In genomic region chr4:152276389-152277347, GRCm38 (mm10) we compare ENCODE assay signal across 11 mouse cellular contexts. TPM values are rescaled to one million over a fixed set of nuclear protein-coding genes. Genes with fewer than 3 reads are reported as not detected.
A peak's percentile ranks its signal among the peaks of the same experiment; 100 is the strongest.
DNase-seq lines count a peak whose midpoint lies in the region; ATAC-seq and TF ChIP-seq lines count a peak whose summit lies in the region.
"Had no signal": no experiment of that assay in that cellular context is flagged by ENCODE, and none has a peak within 500 bp of the region (broad histone marks: within the 10 kb centered on the region; RNA-seq: fewer than 3 reads in every experiment).

No protein-coding gene starts in this region.

- H3K27me3 ChIP-seq in MEL (ENCODE audit: control insufficient read depth in 1 of 2, insufficient read depth in 2 of 2, low read length in 2 of 2) = no peaks in the 10 kb centered on the region

- peak; percentile 72 for TF ChIP-seq CTCF in left cerebral cortex, adult 2 months (IDR thresholded peaks at IDR 0.05)
- peak; percentile 66 to 85 (median 83) for TF ChIP-seq CTCF in MEL (IDR thresholded peaks at IDR 0.05 in 2 of 3, conservative IDR thresholded peaks at IDR 0.05 in 1 of 3; ENCODE audit: control insufficient read depth in 1 of 3, insufficient read depth in 1 of 3, low read depth in 2 of 3, low read length in 3 of 3, poor library complexity in 1 of 3, severe bottlenecking in 1 of 3)

- TF ChIP-seq POLR2A in MEL (IDR thresholded peaks at IDR 0.05; ENCODE audit: control insufficient read depth in 1 of 2, insufficient read depth in 1 of 2, low read depth in 1 of 2, low read length in 2 of 2, poor library complexity in 1 of 2) = no peak

- no peak overlapping the region for H3K9ac ChIP-seq in MEL (ENCODE audit: control insufficient read depth, low read depth, low read length, poor library complexity, severe bottlenecking)

- H3K79me2 ChIP-seq in MEL (ENCODE audit: control insufficient read depth, insufficient read depth, low read length, poor library complexity) = no peaks in the 10 kb centered on the region

- no peaks in the 10 kb centered on the region for H3K9me3 ChIP-seq in MEL (replicated peaks; ENCODE audit: insufficient read depth, low read length)

- H3K36me3 ChIP-seq in MEL (ENCODE audit: control insufficient read depth in 1 of 2, insufficient read depth in 2 of 2, low read length in 2 of 2) = no peaks in the 10 kb centered on the region

- H3K4me1 ChIP-seq in MEL (ENCODE audit: control insufficient read depth in 1 of 2, insufficient read depth in 2 of 2, low read length in 2 of 2) = no peaks in the 10 kb centered on the region

- no peak for ATAC-seq in activated CD4-positive, CD25-positive, alpha-beta regulatory T cell, adult 4 months

- peak; percentile 32 for TF ChIP-seq RAD21 in MEL (IDR thresholded peaks at IDR 0.05; ENCODE audit: low read depth, low read length)

- no peak overlapping the region for H3K4me3 ChIP-seq in left cerebral cortex, adult 2 months
- H3K4me3 ChIP-seq in MEL (ENCODE audit: control insufficient read depth in 1 of 2, insufficient read depth in 1 of 2, low read depth in 2 of 2, low read length in 2 of 2) = no peak overlapping the region
- H3K4me3 ChIP-seq: megakaryocyte, embryonic 14.5 days had no signal

- DNase-seq in adrenal gland, postnatal 14 days = peak; percentile 75
- DNase-seq in adrenal gland, adult 18-20 months (ENCODE audit: low spot score in 2 of 2) = no peak
- DNase-seq in left cerebral cortex, adult 2 months (ENCODE audit: extremely low spot score in 1 of 2, low spot score in 2 of 2) = no peak
- DNase-seq in left cerebral cortex, postnatal 14 days (ENCODE audit: low spot score in 2 of 2) = no peak
- no peak for DNase-seq in MEL (ENCODE audit: low read depth, low spot score)
- peak; percentile 59 for DNase-seq in embryo, embryonic 9.5 days (ENCODE audit: extremely low spot score)
- DNase-seq in layer of hippocampus, postnatal 25 days (ENCODE audit: extremely low spot score in 1 of 2, low spot score in 1 of 2) = no peak
- DNase-seq: spleen, adult 18-20 months had no signal

- H3K27ac ChIP-seq in left cerebral cortex, adult 2 months = no peak overlapping the region
- H3K27ac ChIP-seq in MEL (ENCODE audit: control insufficient read depth, low read depth, low read length) = no peak overlapping the region

- intact Hi-C loops in left cerebral cortex, adult 2 months (cut with DNase I) = no loop called here
- intact Hi-C loops in left cerebral cortex, postnatal 14 days (cut with DNase I) = no loop called here

- TF ChIP-seq EP300 in MEL (IDR thresholded peaks at IDR 0.05; ENCODE audit: low read depth in 1 of 2, low read length in 2 of 2) = no peak

TF ChIP-seq in MEL, 35 proteins besides CTCF, POLR2A, EP300 and RAD21:
- TF ChIP-seq ZNF384 (IDR thresholded peaks at IDR 0.05; ENCODE audit: low read depth, low read length) (no peak), POLR2AphosphoS5 (IDR thresholded peaks at IDR 0.05; ENCODE audit: borderline replicate concordance, low read depth, low read length) (no peak), TCF12 (IDR thresholded peaks at IDR 0.05; ENCODE audit: low read depth, low read length) (no peak), E2F4 (IDR thresholded peaks at IDR 0.05; ENCODE audit: borderline replicate concordance, low read depth, low read length) (no peak), MEF2A (IDR thresholded peaks at IDR 0.05; ENCODE audit: extremely low read depth, insufficient replicate concordance, low read depth, low read length, poor library complexity, severe bottlenecking) (no peak), ZKSCAN1 (IDR thresholded peaks at IDR 0.05; ENCODE audit: low read depth, low read length) (no peak), GABPA (IDR thresholded peaks at IDR 0.05; ENCODE audit: low read depth, low read length) (no peak), ELF1 (IDR thresholded peaks at IDR 0.05; ENCODE audit: low read depth, low read length) (no peak), USF1 (IDR thresholded peaks at IDR 0.05; ENCODE audit: low read depth, low read length) (no peak), CHD2 (IDR thresholded peaks at IDR 0.05; ENCODE audit: low read length) (no peak), SMC3 (IDR thresholded peaks at IDR 0.05; ENCODE audit: low read depth, low read length) (peak; percentile 46), MAX (IDR thresholded peaks at IDR 0.05; ENCODE audit: low read length) (no peak), ZC3H11A (IDR thresholded peaks at IDR 0.05; ENCODE audit: low read depth, low read length) (0 out of 2 replicates have a peak, but pooled peaks have one; percentile 12), ETS1 (IDR thresholded peaks at IDR 0.05; ENCODE audit: low read depth, low read length) (no peak)

RNA-seq across cellular contexts. Expression of gene Gpr153, which starts 2.6 kb away (rescaled TPM):
- 7.2 and 7.5 TPM in 2 replicates for total RNA-seq in adrenal gland, postnatal 14 days (2021)
- total RNA-seq in adrenal gland, adult 18-20 months (2021) = 1 to 10 TPM; 5.3 to 7.4 TPM
- 10 to 100 TPM; 29.6 to 35.9 TPM for total RNA-seq in left cerebral cortex, adult 2 months (2021)
- 10 to 100 TPM; 31.2 to 31.6 TPM for total RNA-seq in left cerebral cortex, postnatal 14 days (2021)
- total RNA-seq in MEL (2012; rRNA removed) = not detected in 2 replicates
- under 1 TPM in 1 of 2 experiments, not detected in 1; 0.08 TPM for polyA plus RNA-seq in MEL (2012; ENCODE audit: insufficient read depth in 1 of 2, insufficient read length in 2 of 2, low read depth in 1 of 2, low replicate concordance in 2 of 2, missing spikeins in 1 of 2)
- not detected for polyA plus RNA-seq in activated CD4-positive, CD25-positive, alpha-beta regulatory T cell, adult 4 months (2017; shearing (Covaris generic))
- total RNA-seq in layer of hippocampus, postnatal 25 days (2021) = 1 to 10 TPM; 5.4 to 6.0 TPM

RNA-seq across cellular contexts. Expression of gene Hes3, which starts 14.8 kb away (rescaled TPM):
- total RNA-seq in adrenal gland, postnatal 14 days (2021) = not detected in 2 replicates
- not detected for total RNA-seq in adrenal gland, adult 18-20 months (2021)
- total RNA-seq in left cerebral cortex, adult 2 months (2021) = under 1 TPM; 0.30 to 0.32 TPM
- under 1 TPM; 0.20 to 0.42 TPM for total RNA-seq in left cerebral cortex, postnatal 14 days (2021)
- not detected in 2 replicates for total RNA-seq in MEL (2012; rRNA removed)
- under 1 TPM in 1 of 2 experiments, not detected in 1; 0.04 TPM for polyA plus RNA-seq in MEL (2012; ENCODE audit: insufficient read depth in 1 of 2, insufficient read length in 2 of 2, low read depth in 1 of 2, low replicate concordance in 2 of 2, missing spikeins in 1 of 2)
- not detected for polyA plus RNA-seq in activated CD4-positive, CD25-positive, alpha-beta regulatory T cell, adult 4 months (2017; shearing (Covaris generic))
- not detected for total RNA-seq in layer of hippocampus, postnatal 25 days (2021)
- polyA plus RNA-seq: intestine, embryonic 14.5 days had no signal

RNA-seq across cellular contexts. Expression of gene Icmt, which starts 20.4 kb away (rescaled TPM):
- 36.9 and 39.6 TPM in 2 replicates for total RNA-seq in adrenal gland, postnatal 14 days (2021)
- 10 to 100 TPM; 52.1 to 55.6 TPM for total RNA-seq in adrenal gland, adult 18-20 months (2021)
- 10 to 100 TPM; 49.8 to 54.3 TPM for total RNA-seq in left cerebral cortex, adult 2 months (2021)
- total RNA-seq in left cerebral cortex, postnatal 14 days (2021) = 10 to 100 TPM; 43.1 to 45.0 TPM
- 30.3 and 30.4 TPM in 2 replicates for total RNA-seq in MEL (2012; rRNA removed)
- polyA plus RNA-seq in MEL (2012; ENCODE audit: insufficient read depth in 1 of 2, insufficient read length in 2 of 2, low read depth in 1 of 2, low replicate concordance in 2 of 2, missing spikeins in 1 of 2) = 10 to 100 TPM in 1 of 2 experiments, not detected in 1; 50.8 TPM
- 1 to 10 TPM; 7.2 to 7.7 TPM for polyA plus RNA-seq in activated CD4-positive, CD25-positive, alpha-beta regulatory T cell, adult 4 months (2017; shearing (Covaris generic))
- 10 to 100 TPM; 38.9 to 45.1 TPM for total RNA-seq in layer of hippocampus, postnatal 25 days (2021)

RNA-seq across cellular contexts. Expression of gene Rnf207, which starts 42.1 kb away (rescaled TPM):
- 0.26 TPM in 1 of 2 replicates, not detected in the other for total RNA-seq in adrenal gland, postnatal 14 days (2021)
- 1 to 10 TPM in 1 of 2 experiments, under 1 TPM in 1; 0.43 to 1.3 TPM for total RNA-seq in adrenal gland, adult 18-20 months (2021)
- 10 to 100 TPM; 17.0 to 18.6 TPM for total RNA-seq in left cerebral cortex, adult 2 months (2021)
- total RNA-seq in left cerebral cortex, postnatal 14 days (2021) = 1 to 10 TPM; 5.3 to 7.4 TPM
- total RNA-seq in MEL (2012; rRNA removed) = not detected in 2 replicates
- polyA plus RNA-seq in MEL (2012; ENCODE audit: insufficient read depth in 1 of 2, insufficient read length in 2 of 2, low read depth in 1 of 2, low replicate concordance in 2 of 2, missing spikeins in 1 of 2) = under 1 TPM in 1 of 2 experiments, not detected in 1; 0.36 TPM
- polyA plus RNA-seq in activated CD4-positive, CD25-positive, alpha-beta regulatory T cell, adult 4 months (2017; shearing (Covaris generic)) = not detected
- 1 to 10 TPM; 2.6 to 5.8 TPM for total RNA-seq in layer of hippocampus, postnatal 25 days (2021)

RNA-seq across cellular contexts. Expression of gene Rpl22, which starts 48.9 kb away (rescaled TPM):
- total RNA-seq in adrenal gland, postnatal 14 days (2021) = 493 and 564 TPM in 2 replicates
- total RNA-seq in adrenal gland, adult 18-20 months (2021) = 100 to 1,000 TPM; 443 to 509 TPM
- 100 to 1,000 TPM; 171 to 172 TPM for total RNA-seq in left cerebral cortex, adult 2 months (2021)
- 100 to 1,000 TPM; 182 to 187 TPM for total RNA-seq in left cerebral cortex, postnatal 14 days (2021)
- total RNA-seq in MEL (2012; rRNA removed) = 1,745 and 1,792 TPM in 2 replicates
- polyA plus RNA-seq in MEL (2012; ENCODE audit: insufficient read depth in 1 of 2, insufficient read length in 2 of 2, low read depth in 1 of 2, low replicate concordance in 2 of 2, missing spikeins in 1 of 2) = 1,000 to 10,000 TPM in 1 of 2 experiments, not detected in 1; 1,885 TPM
- 1,000 to 10,000 TPM; 1,059 to 1,071 TPM for polyA plus RNA-seq in activated CD4-positive, CD25-positive, alpha-beta regulatory T cell, adult 4 months (2017; shearing (Covaris generic))
- 100 to 1,000 TPM; 200 to 205 TPM for total RNA-seq in layer of hippocampus, postnatal 25 days (2021)

Comparison
In these comparisons a context has a peak if more than half of its experiments do, and no peak if none do; other contexts are left out.
1. DNase-seq: peak in adrenal gland, postnatal 14 days (single experiment) and embryo, embryonic 9.5 days (single experiment); none in adrenal gland, adult 18-20 months (0 of 2), left cerebral cortex, adult 2 months (0 of 2), left cerebral cortex, postnatal 14 days (0 of 2), MEL (single experiment) and layer of hippocampus, postnatal 25 days (0 of 2).